Mouse (Mus musculus) liver, embryonic 14.5 days (tissue): ENCODE measurements around the gene Uck1.

Source experiments
- CTCF ChIP-seq: IDR thresholded peaks from 2 replicates; pipeline ENCODE4 v1.5.1; 2016; ENCODE audit warnings: antibody characterized with exemption, low read depth, control low read depth
- EP300 ChIP-seq: IDR thresholded peaks from 2 replicates; pipeline ENCODE4 v1.6.1; 2016; ENCODE audit warnings: antibody characterized with exemption, low read depth

DNA sequence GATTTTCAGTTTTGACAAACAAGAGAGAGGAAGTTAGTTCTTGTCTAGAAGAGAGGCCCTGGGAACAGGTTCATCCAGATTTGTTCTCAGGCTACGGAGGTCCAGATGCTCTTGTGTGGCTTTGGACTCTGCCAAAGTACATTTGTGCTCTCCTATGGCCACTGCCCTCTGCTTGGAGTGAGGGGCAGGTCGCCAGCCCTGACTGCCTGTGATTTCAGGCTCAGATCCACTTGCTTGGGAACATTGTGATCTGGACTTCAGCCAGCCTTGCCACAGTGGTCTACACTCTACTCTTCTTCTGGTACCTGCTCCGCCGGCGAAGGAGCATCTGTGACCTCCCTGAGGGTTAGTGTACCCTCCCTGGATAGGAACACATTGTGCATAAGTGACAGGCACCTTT lies 7.3 kb downstream of the Uck1 start:
- no peak for TF ChIP-seq EP300
- TF ChIP-seq CTCF = no peak
